Mouse (Mus musculus) lung, postnatal 0 days (tissue): ENCODE measurements at regions not wholly inside any gene's neighbourhood (a gene's known extent, or its start where the extent isn't known, plus 50 kb on each side); places are given as distances from the start of the nearest gene placed in this dataset.

Experiments used
- CTCF ChIP-seq: IDR thresholded peaks from 2 replicates; pipeline ENCODE4 v1.5.1; 2016; ENCODE audit warnings: antibody characterized with exemption, mild to moderate bottlenecking
- EP300 ChIP-seq: IDR thresholded peaks from 2 replicates; pipeline ENCODE4 v1.6.1; 2016; ENCODE audit warnings: antibody characterized with exemption, mild to moderate bottlenecking, control low read depth

DNA sequence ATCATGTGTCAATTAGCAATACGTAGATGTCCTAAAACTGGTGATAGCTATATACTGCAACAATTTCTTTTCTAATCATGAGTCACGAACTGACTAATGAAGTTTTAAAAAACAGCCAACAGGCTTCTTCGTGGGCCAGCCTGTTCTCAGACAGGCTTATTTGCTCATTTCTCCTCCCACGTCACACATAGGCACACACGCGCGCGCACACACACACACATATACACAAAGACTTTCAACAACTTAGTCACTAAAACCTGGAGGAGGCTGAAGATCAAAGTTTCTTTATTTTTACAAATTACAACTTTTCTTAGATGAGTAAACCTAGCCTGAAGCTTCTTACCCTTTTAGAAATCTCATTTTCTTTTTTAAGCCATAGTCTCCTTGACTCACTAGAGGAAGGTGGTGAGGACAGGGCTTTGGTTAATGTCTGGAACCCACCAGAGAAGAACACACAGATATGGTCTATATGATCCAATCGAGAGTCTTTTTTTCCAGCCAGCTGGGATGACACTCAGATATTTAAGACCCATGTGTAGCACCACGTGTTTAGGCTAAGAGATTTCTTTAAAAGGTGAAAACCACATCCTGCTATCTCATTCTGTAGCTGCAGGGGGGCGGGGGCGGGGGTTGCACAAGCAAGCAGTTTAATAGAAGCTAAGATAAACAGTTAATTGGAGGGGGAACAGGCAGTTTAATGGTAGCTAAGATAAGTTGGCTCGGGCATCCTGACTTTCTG is 62.5 kb upstream of the Slc9a9 start:
- TF ChIP-seq CTCF (no peak), EP300 (no peak)
